Mouse (Mus musculus): ENCODE results near the gene Bod1l. TPM values are rescaled to one million over a fixed set of nuclear protein-coding genes. Genes with fewer than 3 reads are reported as not detected.

The Bod1l gene
- total RNA-seq, 2 experiments from 2014 or later = 14.5 to 15.3 TPM

DNA sequence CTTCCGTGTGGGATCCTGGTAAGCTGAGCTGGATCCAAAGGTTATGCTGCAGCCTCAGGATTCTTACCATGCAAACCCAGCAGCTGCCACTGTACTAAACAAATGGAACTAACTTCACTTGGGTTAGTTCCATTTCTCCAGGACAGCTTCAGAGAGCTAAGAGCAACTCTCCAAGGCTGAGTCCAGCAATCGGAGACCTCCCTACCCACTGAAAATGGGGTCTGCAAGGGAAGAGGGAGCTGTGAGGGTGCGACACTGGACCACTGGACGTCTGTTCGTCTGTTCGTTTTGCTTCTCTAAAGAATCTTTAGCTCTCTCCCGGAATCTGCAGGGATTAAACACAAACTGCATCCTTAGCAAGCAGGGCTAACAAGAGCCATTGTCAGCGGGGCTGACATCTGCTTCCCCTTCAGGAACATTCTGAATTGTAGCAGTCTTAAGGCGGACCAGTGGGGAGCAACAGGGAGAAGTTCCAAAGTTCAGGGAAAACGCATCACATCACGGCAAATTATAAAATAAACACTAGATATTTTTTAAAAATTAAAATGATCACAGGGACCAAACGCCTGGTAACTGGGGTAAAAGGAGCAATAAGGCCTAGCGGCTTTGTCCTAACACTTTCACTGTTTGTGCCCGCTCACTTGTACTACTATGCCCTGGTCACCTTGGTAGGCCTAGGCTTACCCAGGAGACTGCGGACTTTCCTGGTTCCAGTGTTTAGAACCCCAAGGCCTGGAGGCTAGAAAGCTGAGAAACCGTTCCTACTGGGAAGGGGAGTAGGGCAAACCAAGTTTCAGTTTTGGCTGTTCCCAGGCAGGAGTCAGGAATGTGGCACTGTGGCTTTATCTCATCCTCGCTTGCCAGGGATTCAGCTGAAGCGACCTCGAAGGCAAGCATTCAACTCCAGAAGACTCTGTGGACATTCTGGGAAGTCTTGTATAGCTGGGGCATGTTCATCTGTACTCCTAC lies 85.2 kb downstream of the Bod1l start:
- no peak for DNase-seq (ENCODE audit: low spot score)

DNA sequence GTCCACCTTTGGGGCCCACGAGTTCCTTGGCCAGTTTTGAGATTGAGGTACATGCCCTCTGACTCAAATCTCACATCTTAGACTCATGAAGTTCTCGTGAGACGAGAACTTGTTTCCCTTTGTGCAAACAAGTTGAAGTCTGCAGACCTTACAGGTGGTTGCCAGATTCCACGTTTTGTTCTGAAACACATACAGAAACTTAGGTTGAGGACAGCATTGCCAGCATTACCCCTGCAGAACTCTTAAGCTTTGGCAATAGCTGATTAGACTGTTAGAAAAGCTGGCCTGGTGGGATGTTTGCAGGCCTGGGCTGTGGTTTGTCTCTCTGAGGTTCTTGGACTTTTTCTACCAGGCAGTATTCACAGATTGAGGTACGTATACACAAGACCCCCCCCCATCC lies 86.8 kb downstream of the Bod1l start:
- DNase-seq (ENCODE audit: low spot score) = no peak

DNA sequence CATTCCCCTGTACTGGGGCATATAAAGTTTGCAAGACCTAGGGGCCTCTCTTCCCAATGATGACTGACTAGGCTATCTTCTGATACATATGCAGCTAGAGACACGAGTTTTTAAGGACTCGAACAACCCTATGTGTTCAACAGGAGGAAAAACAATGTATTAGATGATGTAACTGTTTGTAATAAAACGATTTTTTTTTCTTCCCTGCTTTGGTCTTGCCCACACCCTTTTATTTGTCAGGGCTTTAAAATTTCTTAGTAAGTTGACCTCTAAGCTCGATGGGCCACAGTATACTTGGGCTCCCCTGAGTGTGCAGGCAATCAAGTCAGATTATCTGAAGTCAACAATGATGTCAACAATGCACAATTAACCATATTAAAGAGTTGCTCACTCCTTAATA lies 87.7 kb downstream of the Bod1l start:
- DNase-seq (ENCODE audit: low spot score) = no peak

DNA sequence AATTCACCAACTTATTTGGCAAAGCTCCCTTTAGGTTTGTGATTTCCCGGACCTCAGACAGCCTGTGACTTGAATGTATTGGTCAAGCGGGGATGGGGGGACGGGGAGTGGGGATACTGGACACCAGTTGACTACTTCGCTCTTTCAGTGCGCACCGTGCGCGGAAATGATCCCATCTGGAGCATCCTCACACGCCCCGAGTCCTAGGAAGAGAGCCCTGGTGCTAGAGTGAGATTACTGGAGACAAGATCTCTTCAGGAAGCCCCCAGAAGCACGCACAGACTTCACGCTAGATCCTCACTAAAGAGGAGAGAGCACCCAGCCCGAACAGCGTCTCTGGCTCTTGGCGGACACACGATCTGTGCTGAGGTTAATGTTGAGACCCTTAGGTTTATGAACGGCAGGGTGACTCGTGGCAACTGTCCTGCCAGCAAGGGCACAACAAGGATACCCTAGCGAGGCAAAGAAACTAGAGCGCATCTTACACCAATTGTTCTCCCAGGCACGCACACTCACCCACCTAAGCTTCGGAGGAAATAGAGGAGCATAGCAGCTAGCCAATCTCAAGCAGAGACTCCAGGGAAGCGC lies 88.6 kb downstream of the Bod1l start:
- no peak for DNase-seq (ENCODE audit: low spot score)

DNA sequence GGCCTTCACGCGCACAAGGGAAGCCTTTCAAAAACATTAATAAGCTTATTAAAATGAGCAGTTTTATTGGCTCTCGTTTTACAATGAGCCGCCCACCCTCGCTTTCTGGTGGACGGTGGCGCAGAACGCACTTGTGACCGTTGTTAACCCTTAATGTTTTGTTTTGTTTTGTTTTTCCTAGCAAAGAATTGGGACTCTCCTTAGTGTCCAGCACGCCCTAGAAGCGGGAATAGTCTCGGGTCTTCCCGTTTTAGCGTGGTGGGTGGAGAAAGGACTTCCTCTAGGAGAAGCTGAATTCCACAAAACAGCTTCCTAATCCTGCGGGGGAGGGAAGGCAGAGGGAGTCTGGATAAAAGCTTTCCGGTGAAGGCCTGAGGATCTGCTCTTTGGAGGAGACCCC lies 89.3 kb downstream of the Bod1l start:
- no peak for DNase-seq (ENCODE audit: low spot score)

DNA sequence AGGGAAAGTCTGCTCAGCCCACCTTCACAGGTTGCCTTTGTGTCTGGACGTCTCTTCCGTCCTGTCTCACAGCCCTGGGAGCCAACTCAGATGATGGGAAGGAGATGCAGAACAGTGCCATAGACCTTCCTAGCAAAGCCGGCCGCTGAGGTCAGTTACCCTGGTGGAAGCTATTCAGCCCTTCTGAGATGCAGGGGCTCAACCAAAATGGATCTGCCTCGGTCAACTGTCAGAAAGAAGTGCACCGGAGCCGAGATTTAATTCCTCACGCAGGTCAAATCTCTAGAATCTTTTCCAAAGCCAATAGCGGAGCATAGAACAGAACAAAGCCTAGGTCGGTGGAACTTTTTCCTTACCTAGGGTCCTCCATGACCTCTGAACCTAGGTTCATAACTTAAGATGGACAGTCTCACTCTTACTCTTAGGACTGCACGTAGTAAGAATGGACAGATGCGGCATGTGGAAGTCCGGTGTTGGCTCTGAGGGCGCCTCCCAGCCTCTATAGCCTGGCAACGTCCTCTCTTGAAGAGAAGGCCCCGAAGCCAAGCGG lies 89.8 kb downstream of the Bod1l start:
- DNase-seq (ENCODE audit: low spot score) = no peak

DNA sequence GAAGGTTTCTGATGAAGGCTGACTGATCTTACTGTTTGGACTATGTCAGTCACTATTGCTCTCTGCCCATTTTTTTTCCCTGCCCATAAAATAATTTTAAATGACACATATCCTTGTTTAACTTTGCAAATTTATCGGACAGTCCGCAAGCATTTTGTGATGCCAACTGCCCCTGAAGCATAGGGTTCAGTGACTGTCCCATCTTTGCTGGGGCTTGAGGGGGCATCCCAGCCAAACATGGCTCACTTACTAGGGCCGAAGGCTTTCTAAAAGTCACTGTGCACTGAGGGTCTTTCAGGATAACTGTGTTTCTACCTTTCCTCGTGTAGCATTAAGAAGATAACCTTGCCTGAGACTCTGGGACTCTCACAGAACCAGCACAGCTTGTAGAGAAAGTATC lies 91.4 kb downstream of the Bod1l start:
- DNase-seq (ENCODE audit: low spot score) = no peak

DNA sequence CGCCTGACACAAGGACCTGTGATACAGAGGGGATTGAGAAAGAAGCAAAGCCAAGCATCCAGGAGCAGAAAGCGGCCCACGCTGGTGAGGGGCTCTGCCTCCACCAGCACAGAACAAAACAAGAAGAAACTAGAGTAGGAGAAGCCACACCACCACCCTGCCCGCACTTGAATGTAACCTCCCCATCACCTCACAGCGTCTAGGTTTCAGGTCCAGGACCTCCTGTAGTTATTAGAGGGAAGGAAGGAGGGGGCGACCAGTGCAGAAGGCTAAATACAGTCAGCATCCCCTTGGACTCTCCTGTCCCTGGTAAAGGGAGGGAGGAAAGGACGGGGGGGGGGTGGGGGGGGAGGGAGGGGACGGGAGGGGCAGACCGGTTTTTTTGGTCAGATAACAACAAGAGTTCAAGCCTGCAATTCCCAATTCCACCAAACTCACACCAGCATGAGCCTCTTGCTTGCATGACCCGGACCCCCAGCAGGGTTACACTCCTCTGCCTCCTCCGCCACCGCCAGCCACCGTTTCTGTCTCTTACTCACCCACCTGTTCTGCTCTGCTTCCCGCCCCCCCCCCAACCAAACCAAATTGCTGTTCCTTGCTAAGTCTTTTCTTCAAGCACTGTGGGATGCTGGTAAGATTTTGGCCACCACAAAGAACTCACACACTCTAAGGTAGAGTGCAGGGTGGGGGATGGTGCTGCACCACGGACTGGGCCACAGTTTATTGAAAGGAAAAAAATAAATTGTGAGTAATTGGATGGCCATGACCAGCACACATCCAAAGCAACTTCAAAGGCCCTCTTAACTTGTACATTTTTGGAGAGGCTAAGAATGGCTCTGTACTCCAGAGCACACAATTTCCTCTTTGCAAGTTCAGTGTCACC lies 99.0 kb downstream of the Bod1l start:
- DNase-seq (ENCODE audit: low spot score) = no peak

DNA sequence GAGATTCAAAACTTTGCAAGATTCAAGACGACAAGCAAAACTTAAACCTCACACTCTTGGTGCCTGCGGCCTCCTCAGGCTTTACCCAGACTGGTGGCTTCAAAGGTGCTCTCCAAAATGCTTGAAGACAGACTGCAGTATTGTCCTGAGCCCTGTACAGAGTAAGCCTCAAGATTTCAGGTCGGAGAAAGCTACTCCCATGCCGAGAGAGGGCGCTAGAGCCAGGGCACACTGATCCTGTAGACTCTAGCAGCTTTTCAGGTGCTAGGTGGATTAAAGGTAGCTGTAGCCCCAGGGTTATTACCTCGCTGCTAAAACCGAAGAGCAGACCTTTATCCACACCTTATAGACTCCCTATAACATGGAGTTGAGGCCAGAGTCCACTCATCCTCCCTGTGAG lies 99.9 kb downstream of the Bod1l start:
- no peak for DNase-seq (ENCODE audit: low spot score)

DNA sequence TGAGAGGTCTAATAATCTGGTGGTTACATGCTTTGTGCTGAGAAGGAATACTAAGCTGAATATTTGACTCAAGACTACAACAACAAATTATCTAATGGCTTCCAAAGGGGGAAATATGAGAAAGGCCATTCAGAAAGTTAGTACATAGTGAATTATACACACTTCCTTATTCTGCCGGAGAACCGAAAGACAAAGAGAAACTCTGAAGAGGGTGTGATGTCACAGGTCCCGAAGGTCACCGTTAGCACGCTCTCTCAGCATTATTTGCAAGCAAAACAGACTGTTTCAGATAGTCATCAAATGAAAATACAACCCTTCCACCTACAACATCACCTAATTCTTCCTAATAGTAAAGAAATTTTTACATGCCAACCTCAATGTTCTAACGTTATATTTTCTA lies 105.3 kb downstream of the Bod1l start:
- DNase-seq (ENCODE audit: low spot score) = no peak

Small RNA genes lying within 50 kb of the gene (microRNA-seq; reads per million reads assigned to microRNA genes)
- not detected for gene Mir6414

Other genes starting within 250 kb of the Bod1l start
- gene Rab28, start 136.2 kb downstream of the Bod1l start, total RNA-seq (2021) = 10 to 100 TPM; 85.9 to 91.7 TPM
- not detected for gene Nkx3-2, start 79.8 kb downstream of the Bod1l start, total RNA-seq (2021)
- not detected for gene Gm16223, start 223.6 kb upstream of the Bod1l start, total RNA-seq (2021)